Mouse (Mus musculus) bone marrow macrophage, adult 2 months (primary cell): ENCODE measurements at regions not wholly inside any gene's neighbourhood (a gene's known extent, or its start where the extent isn't known, plus 50 kb on each side); places are given as distances from the start of the nearest gene placed in this dataset.

Source experiments
- CTCF ChIP-seq: IDR thresholded peaks from 2 replicates; pipeline ENCODE4 v1.5.1; 2012; ENCODE audit warnings: low read depth, mild to moderate bottlenecking, low read length, moderate library complexity
- POLR2A ChIP-seq: IDR thresholded peaks from 2 replicates; pipeline ENCODE4 v1.6.1; 2012; ENCODE audit warnings: mild to moderate bottlenecking, low read depth, low read length, borderline replicate concordance

- TF ChIP-seq CTCF (no peak), POLR2A (no peak)
These were observed 174.5 kb upstream of the Tas2r134 start for GRCm38 (mm10) chr2:51452816-51453215.
